Mouse (Mus musculus) cortical plate, adult 2 months (tissue): ENCODE measurements around the gene Abca7. TPM values are rescaled to one million over a fixed set of nuclear protein-coding genes. Genes with fewer than 3 reads are reported as not detected.

Experiments
- H3K27ac ChIP-seq: fragments of 200-500 bp; 2 replicates; pipeline ENCODE4 v1.5.1; 2012; ENCODE audit warnings: low read length, control low read depth, inconsistent platforms; ENCODE audit not compliant: insufficient read depth
- H3K4me1 ChIP-seq: fragments of 200-500 bp; 2 replicates; pipeline ENCODE4 v1.6.1; 2011; ENCODE audit warnings: low read length; ENCODE audit not compliant: control insufficient read depth, insufficient read depth
- H3K4me3 ChIP-seq: fragments of 200-500 bp; 2 replicates; pipeline ENCODE4 v1.5.1; 2011; ENCODE audit warnings: mild to moderate bottlenecking, low read length, control low read depth; ENCODE audit not compliant: insufficient read depth
- CTCF ChIP-seq: fragments of 200-500 bp; IDR thresholded peaks from 2 replicates; pipeline ENCODE4 v1.5.1; 2011; ENCODE audit warnings: mild to moderate bottlenecking, control low read depth, low read length; ENCODE audit not compliant: insufficient read depth; ENCODE audit errors: extremely low read depth
- POLR2A ChIP-seq: fragments of 200-500 bp; IDR thresholded peaks from 2 replicates; pipeline ENCODE4 v1.6.1; 2011; ENCODE audit warnings: mild to moderate bottlenecking, low read length, control low read depth; ENCODE audit not compliant: insufficient read depth; ENCODE audit errors: extremely low read depth
- polyA plus RNA-seq: library from polyadenylated mRNA; depleted of rRNA; stranded (reverse); fragments of >200 nt; gene quantifications from 2 replicates; pipeline ENCODE4 v1.2.3, GENCODE M21; 2012

The Abca7 gene
- polyA plus RNA-seq, 1 experiment = 10.9 TPM

DNA sequence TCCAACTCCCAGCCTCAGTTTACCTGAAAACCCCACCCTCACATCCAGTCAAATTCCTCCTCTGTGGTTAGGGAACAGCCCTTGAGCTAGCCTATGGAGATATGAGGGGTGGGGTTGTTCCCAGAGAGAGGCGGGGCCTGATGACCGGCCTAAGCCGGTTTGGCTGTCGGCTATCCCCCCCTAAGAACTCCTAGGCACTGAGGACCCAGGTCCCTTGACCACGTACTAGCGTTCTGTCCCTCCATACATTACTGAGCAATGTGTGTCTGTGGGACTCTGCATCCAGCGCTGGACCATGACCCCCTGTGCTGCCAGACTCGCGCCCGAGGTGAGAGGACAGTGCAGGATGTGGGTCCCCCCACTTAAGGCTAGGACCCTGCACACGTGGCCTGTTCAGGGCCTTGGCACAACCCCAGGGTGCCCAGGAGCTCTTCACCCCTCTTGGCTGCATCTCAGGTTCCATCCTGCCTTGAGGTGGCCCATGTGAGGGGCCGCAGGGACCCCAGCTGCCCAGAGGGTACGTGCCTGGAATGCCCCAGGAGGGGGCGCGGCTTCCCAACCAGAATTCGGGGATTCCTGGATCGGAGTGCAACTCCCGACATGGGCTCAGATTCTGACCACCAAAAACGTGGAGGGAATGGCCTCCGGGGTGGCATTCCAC, 23.3 kb downstream of the Abca7 start:
- Histone ChIP-seq H3K4me3 (no peak overlapping the region), H3K4me1 (no peaks in the 10 kb centered on the region), H3K27ac (no peak overlapping the region)
- TF ChIP-seq POLR2A (no peak), CTCF (no peak)

GRCm38 (mm10) chr10:80020191-80020590, 23.9 kb downstream of the Abca7 start:
- no peak overlapping the region for H3K27ac ChIP-seq
- TF ChIP-seq POLR2A = no peak
- TF ChIP-seq CTCF = no peak
- no peak overlapping the region for H3K4me3 ChIP-seq
- no peaks in the 10 kb centered on the region for H3K4me1 ChIP-seq

DNA sequence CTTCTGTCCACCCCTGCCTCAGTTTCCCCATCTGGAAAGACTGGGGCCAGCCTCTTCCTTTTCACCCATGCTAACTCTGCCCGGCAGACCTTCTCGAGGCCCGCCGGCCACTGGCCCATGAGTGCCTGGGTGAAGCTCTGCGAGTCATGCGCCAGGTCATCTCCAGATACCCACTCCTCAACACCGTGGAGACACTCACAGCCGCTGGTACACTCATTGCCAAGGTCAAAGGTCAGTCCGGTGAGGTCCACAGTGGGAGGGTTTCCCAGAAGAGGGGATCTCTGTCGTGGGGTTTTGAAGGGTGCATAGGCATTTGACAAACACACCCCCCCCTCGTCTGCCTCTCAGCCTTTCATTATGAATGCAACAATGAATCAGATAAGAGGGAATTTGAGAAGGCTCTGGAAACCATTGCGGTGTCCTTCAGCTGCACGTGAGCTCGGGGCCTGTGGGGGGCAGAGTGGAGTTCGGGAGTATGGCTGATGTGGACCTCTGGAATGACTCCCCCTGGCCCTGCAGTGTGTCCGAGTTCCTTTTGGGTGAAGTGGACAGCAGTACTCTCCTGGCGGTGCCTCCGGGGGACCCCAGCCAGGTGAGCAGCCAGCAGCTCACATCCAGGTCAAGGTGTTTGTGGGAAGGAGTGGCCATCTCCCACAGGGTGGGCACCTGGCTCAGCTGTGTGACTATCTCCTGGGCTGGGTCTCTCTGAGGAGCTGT, 24.5 kb downstream of the Abca7 start:
- Histone ChIP-seq H3K27ac (no peak overlapping the region), H3K4me3 (no peak overlapping the region), H3K4me1 (no peaks in the 10 kb centered on the region)
- no peak for TF ChIP-seq CTCF
- TF ChIP-seq POLR2A = no peak

DNA sequence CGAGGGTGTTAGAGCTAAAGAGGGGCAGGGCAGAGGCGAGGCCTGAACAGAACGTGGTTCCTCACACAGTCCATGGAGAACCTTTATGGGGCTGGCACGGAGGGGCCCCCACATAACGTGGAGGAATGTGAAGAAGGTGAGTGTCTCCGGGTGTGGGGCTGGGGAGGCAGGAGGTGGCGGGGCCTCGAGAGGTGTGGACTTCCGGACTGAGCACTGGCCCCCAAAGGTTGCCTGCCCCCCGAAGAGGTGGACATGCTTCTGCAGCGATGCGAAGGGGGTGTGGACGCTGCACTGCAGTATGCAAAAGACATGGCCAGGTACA, 25.0 kb downstream of the Abca7 start:
- Histone ChIP-seq H3K27ac (no peak overlapping the region), H3K4me1 (no peaks in the 10 kb centered on the region), H3K4me3 (no peak overlapping the region)
- TF ChIP-seq CTCF (no peak), POLR2A (no peak)

- TF ChIP-seq CTCF (no peak), POLR2A (no peak)
- H3K4me3 ChIP-seq = no peak overlapping the region
- no peaks in the 10 kb centered on the region for H3K4me1 ChIP-seq
- H3K27ac ChIP-seq = no peak overlapping the region
Observed at GRCm38 (mm10) chr10:80022164-80022563, 25.9 kb downstream of the Abca7 start.

DNA sequence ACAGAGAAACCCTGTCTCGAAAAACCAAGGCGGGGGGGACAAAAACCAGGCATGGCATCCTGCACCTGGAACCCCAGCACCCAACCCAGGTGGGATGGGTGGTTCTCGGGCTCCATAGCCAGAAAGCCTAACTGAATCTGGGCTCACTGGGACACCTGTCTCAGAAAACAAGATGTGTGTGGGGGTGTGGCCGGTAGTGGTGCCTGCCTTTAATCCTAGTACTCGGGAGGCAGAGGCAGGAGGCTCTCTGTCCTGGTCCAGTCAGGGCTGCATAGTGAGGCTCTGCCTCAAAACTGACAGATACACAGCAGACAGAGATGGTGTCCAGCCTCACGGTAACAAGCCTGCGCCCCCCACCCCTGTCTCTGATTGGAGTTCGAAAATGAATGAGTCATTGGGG, 26.5 kb downstream of the Abca7 start:
- TF ChIP-seq POLR2A = no peak
- no peak for TF ChIP-seq CTCF
- Histone ChIP-seq H3K4me1 (no peaks in the 10 kb centered on the region), H3K27ac (no peak overlapping the region), H3K4me3 (no peak overlapping the region)

GRCm38 (mm10) chr10:80023758-80024157, 27.5 kb downstream of the Abca7 start:
- TF ChIP-seq POLR2A = no peak
- no peak for TF ChIP-seq CTCF

GRCm38 (mm10) chr10:80024229-80025043, 28.1 kb downstream of the Abca7 start:
- H3K27ac ChIP-seq = 0 out of 2 replicates have a peak overlapping the region, but pooled peaks have one; percentile 25
- TF ChIP-seq CTCF (no peak), POLR2A (no peak)
- no peak overlapping the region for H3K4me3 ChIP-seq
- H3K4me1 ChIP-seq = no peaks in the 10 kb centered on the region

More at GRCm38 (mm10) chr10:80023758-80024157, 27.5 kb downstream of the Abca7 start:
- Histone ChIP-seq H3K27ac (no peak overlapping the region), H3K4me1 (no peaks in the 10 kb centered on the region), H3K4me3 (no peak overlapping the region)

GRCm38 (mm10) chr10:80025044-80025347, 28.7 kb downstream of the Abca7 start:
- no peaks in the 10 kb centered on the region for H3K4me1 ChIP-seq
- no peak overlapping the region for H3K4me3 ChIP-seq
- TF ChIP-seq POLR2A = no peak
- no peak for TF ChIP-seq CTCF
- H3K27ac ChIP-seq = no peak overlapping the region
